Mouse (Mus musculus) macrophage (primary cell): Measurements from ENCODE around the gene Sgsh. TPM values are rescaled to one million over a fixed set of nuclear protein-coding genes. Genes with fewer than 3 reads are reported as not detected.

Experiments
- H3K27ac ChIP-seq: fragments of 350-480 bp; formaldehyde crosslinking; 2 replicates; pipeline ENCODE4 v1.9.0; 2021
- H3K36me3 ChIP-seq: fragments of 350-480 bp; formaldehyde crosslinking; 2 replicates; pipeline ENCODE4 v1.9.0; 2021; ENCODE audit errors: inconsistent target
- H3K4me3 ChIP-seq: fragments of 350-480 bp; formaldehyde crosslinking; 2 replicates; pipeline ENCODE4 v1.9.0; 2021; ENCODE audit errors: inconsistent target
- H3K79me2 ChIP-seq: fragments of 350-480 bp; formaldehyde crosslinking; 2 replicates; pipeline ENCODE4 v1.9.0; 2021; ENCODE audit errors: inconsistent target
- WGBS: methylation state at CpG from one replicate; pipeline ENCODE4 v1.1.7; 2026; ENCODE audit warnings: inconsistent platforms; ENCODE audit not compliant: missing documents; 5-methylcytosine and 5-hydroxymethylcytosine counted together
- polyA plus RNA-seq: library from polyadenylated mRNA; stranded (reverse); fragments of 250-400 nt; gene quantifications from 3 replicates; pipeline ENCODE4 v1.2.4, GENCODE M21; 2018; ENCODE audit warnings: inconsistent platforms

The Sgsh gene
- polyA plus RNA-seq, 1 experiment from 2014 or later: 41.6 TPM

GRCm38 (mm10) chr11:119352113-119352512, 3.2 kb downstream of the Sgsh start:
- H3K79me2 ChIP-seq: peaks cover 38% of the 10 kb centered on the region; the same call in 1 of the 2 replicates
- H3K36me3 ChIP-seq: peaks cover 37% of the 10 kb centered on the region
- peak overlapping the region; percentile 85 for H3K27ac ChIP-seq
- H3K4me3 ChIP-seq: no peak overlapping the region
- 8% methylated on average over 7 of the region's 7 CpGs for WGBS

- 34% methylated on average over 4 of the region's 4 CpGs for WGBS
- H3K27ac ChIP-seq: no peak overlapping the region
- H3K36me3 ChIP-seq: peaks cover 57% of the 10 kb centered on the region
- no peaks in the 10 kb centered on the region; the same call in 1 of the 2 replicates for H3K79me2 ChIP-seq
- H3K4me3 ChIP-seq: no peak overlapping the region
Measured at GRCm38 (mm10) chr11:119347125-119347524, 8.2 kb downstream of the Sgsh start.

GRCm38 (mm10) chr11:119344865-119345264, 10.5 kb downstream of the Sgsh start:
- 27% methylated on average over 6 of the region's 6 CpGs for WGBS

GRCm38 (mm10) chr11:119344178-119344577, 11.2 kb downstream of the Sgsh start:
- no peak overlapping the region for H3K4me3 ChIP-seq
- WGBS: 92% methylated on average over 8 of the region's 8 CpGs
- no peak overlapping the region for H3K27ac ChIP-seq
- H3K36me3 ChIP-seq: peaks cover 37% of the 10 kb centered on the region
- no peaks in the 10 kb centered on the region for H3K79me2 ChIP-seq

More at GRCm38 (mm10) chr11:119344865-119345264, 10.5 kb downstream of the Sgsh start:
- Histone ChIP-seq H3K79me2 (no peaks in the 10 kb centered on the region), H3K4me3 (no peak overlapping the region), H3K36me3 (peaks cover 43% of the 10 kb centered on the region), H3K27ac (no peak overlapping the region)

- no peak overlapping the region for H3K27ac ChIP-seq
- no peaks in the 10 kb centered on the region for H3K79me2 ChIP-seq
- H3K36me3 ChIP-seq: peaks cover 3% of the 10 kb centered on the region; the same call in 1 of the 2 replicates
- 3% methylated on average over 5 of the region's 5 CpGs for WGBS
- H3K4me3 ChIP-seq: no peak overlapping the region
Measured at GRCm38 (mm10) chr11:119339637-119340036, 15.7 kb downstream of the Sgsh start.

- Histone ChIP-seq H3K4me3 (no peak overlapping the region), H3K79me2 (no peaks in the 10 kb centered on the region), H3K27ac (no peak overlapping the region), H3K36me3 (peaks cover under 1% of the 10 kb centered on the region; the same call in 1 of the 2 replicates)
- WGBS: 51% methylated on average over 5 of the region's 5 CpGs
Measured at GRCm38 (mm10) chr11:119339179-119339578, 16.2 kb downstream of the Sgsh start.

- Histone ChIP-seq H3K36me3 (no peaks in the 10 kb centered on the region), H3K79me2 (no peaks in the 10 kb centered on the region), H3K4me3 (no peak overlapping the region), H3K27ac (no peak overlapping the region)
- WGBS: 89% methylated on average over 10 of the region's 10 CpGs
Measured at GRCm38 (mm10) chr11:119338271-119339059, 16.9 kb downstream of the Sgsh start.

- WGBS: 26% methylated on average over 3 of the region's 3 CpGs
- no peaks in the 10 kb centered on the region for H3K36me3 ChIP-seq
Measured at GRCm38 (mm10) chr11:119331970-119332369, 23.4 kb downstream of the Sgsh start.

GRCm38 (mm10) chr11:119330592-119330991, 24.7 kb downstream of the Sgsh start:
- Histone ChIP-seq H3K27ac (no peak overlapping the region), H3K4me3 (no peak overlapping the region), H3K79me2 (no peaks in the 10 kb centered on the region), H3K36me3 (no peaks in the 10 kb centered on the region)
- 77% methylated on average over 4 of the region's 4 CpGs for WGBS

More at GRCm38 (mm10) chr11:119331970-119332369, 23.4 kb downstream of the Sgsh start:
- H3K4me3 ChIP-seq: no peak overlapping the region
- H3K27ac ChIP-seq: no peak overlapping the region
- no peaks in the 10 kb centered on the region for H3K79me2 ChIP-seq

- Histone ChIP-seq H3K4me3 (no peak overlapping the region), H3K36me3 (no peaks in the 10 kb centered on the region), H3K27ac (no peak overlapping the region), H3K79me2 (no peaks in the 10 kb centered on the region)
- WGBS: 84% methylated on average over 1 of the region's 1 CpGs
Measured at GRCm38 (mm10) chr11:119325068-119325467, 30.3 kb downstream of the Sgsh start.

- no peak overlapping the region for H3K27ac ChIP-seq
- no peaks in the 10 kb centered on the region for H3K79me2 ChIP-seq
- no peak overlapping the region for H3K4me3 ChIP-seq
- no peaks in the 10 kb centered on the region for H3K36me3 ChIP-seq
- 65% methylated on average over 13 of the region's 13 CpGs for WGBS
Measured at GRCm38 (mm10) chr11:119322521-119322920, 32.8 kb downstream of the Sgsh start.

GRCm38 (mm10) chr11:119316720-119317119, 38.6 kb downstream of the Sgsh start:
- H3K79me2 ChIP-seq: no peaks in the 10 kb centered on the region
- no peaks in the 10 kb centered on the region for H3K36me3 ChIP-seq
- no peak overlapping the region for H3K4me3 ChIP-seq
- H3K27ac ChIP-seq: no peak overlapping the region
- 91% methylated on average over 4 of the region's 4 CpGs for WGBS

- Histone ChIP-seq H3K27ac (no peak overlapping the region), H3K79me2 (no peaks in the 10 kb centered on the region), H3K4me3 (no peak overlapping the region), H3K36me3 (no peaks in the 10 kb centered on the region)
- 74% methylated on average over 17 of the region's 17 CpGs for WGBS
Measured at GRCm38 (mm10) chr11:119314252-119314936, 40.9 kb downstream of the Sgsh start.

- no peak overlapping the region for H3K27ac ChIP-seq
- no peaks in the 10 kb centered on the region for H3K79me2 ChIP-seq
- no peaks in the 10 kb centered on the region for H3K36me3 ChIP-seq
- no peak overlapping the region for H3K4me3 ChIP-seq
- 33% methylated on average over 10 of the region's 10 CpGs for WGBS
Measured at GRCm38 (mm10) chr11:119310621-119311020, 44.7 kb downstream of the Sgsh start.

- 66% methylated on average over 11 of the region's 11 CpGs for WGBS
- Histone ChIP-seq H3K36me3 (no peaks in the 10 kb centered on the region), H3K4me3 (no peak overlapping the region), H3K79me2 (no peaks in the 10 kb centered on the region), H3K27ac (no peak overlapping the region)
Measured at GRCm38 (mm10) chr11:119307916-119308315, 47.4 kb downstream of the Sgsh start.
